Mouse (Mus musculus) stomach, embryonic 14.5 days (tissue): ENCODE data around the gene 1700001O22Rik. TPM values are rescaled to one million over a fixed set of nuclear protein-coding genes. Genes with fewer than 3 reads are reported as not detected.

ENCODE experiments used
- ATAC-seq: fragments of 200-750 bp; cut with Nextera tagmentation; 2 replicates; pipeline ENCODE4 v1.8.0; 2017; ENCODE audit warnings: low read depth, moderate TSS enrichment; ENCODE audit not compliant: insufficient number of reproducible peaks, insufficient read depth, low FRiP score
- H3K27ac ChIP-seq: fragments of 300-500 bp; sonication (generic); 2 replicates; pipeline ENCODE4 v1.5.1; 2014; ENCODE audit warnings: mild to moderate bottlenecking, low read length, moderate library complexity, mixed read lengths
- H3K27me3 ChIP-seq: fragments of 300-500 bp; sonication (generic); 2 replicates; pipeline ENCODE4 v1.6.1; 2014; ENCODE audit warnings: low read length, control low read depth, mixed read lengths; ENCODE audit not compliant: control insufficient read depth, insufficient read depth
- H3K36me3 ChIP-seq: fragments of 300-500 bp; sonication (generic); 2 replicates; pipeline ENCODE4 v1.6.1; 2014; ENCODE audit warnings: mild to moderate bottlenecking, control low read depth, low read length, moderate library complexity, mixed read lengths; ENCODE audit not compliant: control insufficient read depth, insufficient read depth
- H3K4me1 ChIP-seq: fragments of 300-500 bp; sonication (generic); 2 replicates; pipeline ENCODE4 v1.6.1; 2014; ENCODE audit warnings: low read length, control low read depth, mixed read lengths; ENCODE audit not compliant: control insufficient read depth, insufficient read depth
- H3K4me2 ChIP-seq: fragments of 300-500 bp; sonication (generic); replicated peaks from 2 replicates; pipeline ENCODE4 v1.6.1; 2014; ENCODE audit warnings: low read depth, low read length, control low read depth
- H3K4me3 ChIP-seq: fragments of 300-500 bp; sonication (generic); 2 replicates; pipeline ENCODE4 v1.5.1; 2014; ENCODE audit warnings: low read depth, low read length, control low read depth
- H3K9ac ChIP-seq: fragments of 300-500 bp; sonication (generic); replicated peaks from 2 replicates; pipeline ENCODE4 v1.6.1; 2014; ENCODE audit warnings: low read depth, mild to moderate bottlenecking, control low read depth, low read length, moderate library complexity, mixed read lengths
- H3K9me3 ChIP-seq: fragments of 300-500 bp; sonication (generic); 2 replicates; pipeline ENCODE4 v1.6.1; 2016; ENCODE audit warnings: low read depth, low read length, control low read depth; ENCODE audit not compliant: control insufficient read depth
- WGBS: fragments of 180-500 bp; shearing (Covaris S2); extraction: QIAGEN DNeasy Blood & Tissue Kit; methylation state at CpG from one replicate; pipeline ENCODE4 v1.1.7; 2014; 5-methylcytosine and 5-hydroxymethylcytosine counted together
- polyA plus RNA-seq: library from polyadenylated mRNA; unstranded; fragments of >200 nt; fragmentation: Nextera tagmentation; extraction: Ambion mirVana; gene quantifications from 2 replicates; pipeline ENCODE4 v1.2.1, GENCODE M21; 2014

Gene 1700001O22Rik
- polyA plus RNA-seq, 1 experiment from 2014 or later, result 3.3 TPM

DNA sequence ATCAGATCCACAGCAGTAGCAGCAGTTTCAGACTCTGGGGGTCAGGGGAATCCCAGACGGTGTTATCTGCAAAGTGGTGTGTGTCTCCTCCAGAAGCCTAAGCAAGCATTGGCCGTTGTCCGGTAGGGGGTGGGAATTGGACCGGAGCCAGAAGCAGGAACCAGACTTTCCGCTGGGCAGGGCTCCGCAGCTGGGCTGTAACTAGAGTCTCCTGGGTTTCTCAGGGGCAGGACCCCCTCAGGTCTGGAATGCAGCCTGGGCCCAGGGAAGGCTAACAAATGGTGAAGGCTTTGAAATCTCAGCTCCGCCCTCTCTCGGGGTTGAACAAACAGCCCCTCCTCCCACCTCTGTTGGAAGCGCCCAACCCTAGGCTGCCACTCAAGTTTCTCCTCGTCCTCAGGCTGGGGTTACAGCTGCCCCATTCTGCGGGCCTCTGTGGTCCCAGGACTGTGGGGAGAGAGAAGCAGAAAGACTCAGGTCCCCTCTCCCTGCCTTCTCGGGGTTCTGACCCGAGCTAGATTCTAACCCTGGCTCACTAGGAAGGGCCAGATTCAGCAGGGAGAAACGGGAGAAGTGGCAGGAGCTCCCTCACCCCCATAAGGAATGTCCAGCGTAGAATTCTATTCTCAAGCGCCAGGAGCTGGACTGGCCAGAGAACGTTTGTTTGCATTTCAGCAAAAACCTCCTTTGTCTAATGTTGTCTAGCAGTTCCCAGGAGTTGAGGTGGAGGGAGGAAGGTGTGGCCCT, 44.9 kb downstream of the 1700001O22Rik start:
- peak overlapping the region; percentile 6 for H3K4me2 ChIP-seq
- H3K4me1 ChIP-seq, result peaks cover 34% of the 10 kb centered on the region
- no peak overlapping the region for H3K9ac ChIP-seq
- H3K4me3 ChIP-seq, result peak overlapping the region; percentile 7; the same call in 1 of the 2 replicates
- ATAC-seq, result peak; percentile 94
- H3K27me3 ChIP-seq, result no peaks in the 10 kb centered on the region
- 3% methylated on average over 17 of the region's 17 CpGs for WGBS
- H3K9me3 ChIP-seq, result peaks cover 6% of the 10 kb centered on the region; the same call in 1 of the 2 replicates
- peak overlapping the region; percentile 93 for H3K27ac ChIP-seq
- no peaks in the 10 kb centered on the region for H3K36me3 ChIP-seq

DNA sequence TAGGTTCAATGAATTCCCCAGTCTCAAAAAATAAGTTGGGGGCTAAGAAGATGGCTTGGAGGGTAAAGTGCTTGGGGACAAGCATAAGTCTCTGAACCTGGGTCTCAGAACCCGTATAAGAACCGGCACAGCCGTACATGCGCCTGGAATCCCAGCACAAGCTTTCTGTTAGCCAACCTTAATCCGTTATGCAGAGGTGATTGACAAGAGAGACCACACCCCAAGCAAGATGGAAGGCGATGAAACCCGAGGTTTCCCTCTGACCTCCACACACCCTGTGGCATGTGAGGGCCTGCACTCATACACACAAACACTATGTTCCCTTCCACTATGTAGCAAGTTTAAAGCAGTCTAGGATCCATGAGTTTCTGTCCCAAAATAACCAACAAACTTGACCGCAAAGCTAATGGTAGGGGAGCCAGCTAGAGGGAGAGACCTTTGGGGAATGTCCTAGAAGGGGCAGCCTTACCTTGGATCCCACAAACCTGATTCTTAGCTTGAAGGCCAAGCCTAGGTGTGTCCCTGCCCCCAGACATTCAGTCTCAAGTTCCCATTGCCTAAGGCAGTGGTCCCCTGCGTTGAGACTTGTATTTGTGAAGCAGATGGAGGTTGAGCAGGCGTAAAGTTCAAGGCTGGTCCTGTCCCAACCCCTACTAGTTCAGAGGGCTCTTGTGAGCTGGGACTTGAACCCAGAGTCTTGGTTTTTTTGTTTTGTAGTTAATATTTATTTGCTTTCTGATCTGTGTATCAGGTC, 46.3 kb downstream of the 1700001O22Rik start:
- no peaks in the 10 kb centered on the region for H3K36me3 ChIP-seq
- H3K4me1 ChIP-seq, result peaks cover 38% of the 10 kb centered on the region
- H3K4me2 ChIP-seq, result no peak overlapping the region
- H3K9ac ChIP-seq, result no peak overlapping the region
- H3K27ac ChIP-seq, result peak overlapping the region; percentile 93; the same call in 1 of the 2 replicates
- H3K27me3 ChIP-seq, result no peaks in the 10 kb centered on the region
- no peak overlapping the region for H3K4me3 ChIP-seq
- 78% methylated on average over 10 of the region's 10 CpGs for WGBS
- H3K9me3 ChIP-seq, result no peaks in the 10 kb centered on the region; the same call in 1 of the 2 replicates
- ATAC-seq, result no peak

DNA sequence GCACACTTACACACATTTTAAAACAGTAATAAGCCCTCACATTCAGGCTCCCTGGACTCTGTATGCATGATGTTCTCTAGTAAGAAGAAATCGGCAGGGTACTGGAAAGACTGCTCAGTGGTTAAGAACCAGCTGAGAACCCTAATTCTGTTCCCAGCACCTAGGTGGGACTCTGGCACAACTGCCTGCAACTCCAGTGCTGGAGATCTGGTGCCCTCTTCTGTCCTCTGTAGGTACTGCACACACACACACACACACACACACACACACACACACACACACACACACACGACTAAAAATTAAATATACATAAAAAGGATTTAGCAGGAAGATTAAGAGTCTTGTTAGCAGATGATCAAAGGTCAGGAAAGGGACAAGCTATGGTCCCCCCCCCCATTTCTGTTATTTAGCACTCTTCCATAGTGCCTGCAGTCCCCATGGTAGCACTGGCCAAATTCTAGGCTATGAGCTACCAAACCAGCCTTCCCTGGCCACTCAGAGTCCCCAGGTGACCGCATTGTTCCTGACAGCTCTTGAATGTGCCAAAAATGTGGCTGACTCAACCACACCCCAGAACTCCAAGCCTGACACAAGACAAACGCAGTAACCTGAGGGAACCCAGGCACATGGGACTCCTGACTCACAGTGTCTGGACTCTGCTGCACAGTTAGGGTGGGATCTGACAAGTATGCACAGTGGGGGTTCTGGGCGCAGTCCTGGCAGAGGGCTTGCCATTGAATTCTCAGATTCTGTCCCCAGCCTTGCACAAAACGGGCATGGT, 47.3 kb downstream of the 1700001O22Rik start:
- Histone ChIP-seq H3K4me3 (no peak overlapping the region), H3K27ac (no peak overlapping the region), H3K27me3 (no peaks in the 10 kb centered on the region), H3K9ac (no peak overlapping the region), H3K9me3 (no peaks in the 10 kb centered on the region; the same call in 1 of the 2 replicates), H3K4me2 (no peak overlapping the region), H3K36me3 (no peaks in the 10 kb centered on the region), H3K4me1 (peaks cover 38% of the 10 kb centered on the region)
- ATAC-seq, result no peak
- WGBS, result 94% methylated on average over 6 of the region's 6 CpGs

DNA sequence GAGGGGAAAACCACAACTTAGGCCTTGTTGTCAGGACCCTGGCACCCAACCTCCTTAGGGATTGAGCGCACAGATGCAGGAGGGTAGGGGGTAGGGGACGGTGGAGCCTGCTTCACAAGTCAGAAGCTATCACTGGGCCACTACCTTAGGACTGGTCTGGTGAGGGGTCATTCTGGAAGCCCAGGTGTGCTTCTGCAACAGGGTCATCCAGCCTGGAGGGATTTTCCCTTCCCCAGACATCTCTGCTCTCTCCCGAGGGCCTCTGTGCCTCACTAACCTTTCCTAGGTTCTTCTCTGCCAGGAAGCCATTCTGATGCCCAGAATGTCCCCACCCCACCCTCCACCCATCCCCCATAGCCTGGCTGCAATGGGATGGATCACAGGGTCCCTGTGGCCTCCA, 48.6 kb downstream of the 1700001O22Rik start:
- WGBS, result 80% methylated on average over 3 of the region's 3 CpGs
- H3K36me3 ChIP-seq, result no peaks in the 10 kb centered on the region
- no peak for ATAC-seq
- H3K4me2 ChIP-seq, result no peak overlapping the region
- no peak overlapping the region for H3K9ac ChIP-seq
- H3K9me3 ChIP-seq, result no peaks in the 10 kb centered on the region; the same call in 1 of the 2 replicates
- no peaks in the 10 kb centered on the region for H3K27me3 ChIP-seq
- peaks cover 26% of the 10 kb centered on the region for H3K4me1 ChIP-seq
- no peak overlapping the region for H3K27ac ChIP-seq
- no peak overlapping the region for H3K4me3 ChIP-seq

DNA sequence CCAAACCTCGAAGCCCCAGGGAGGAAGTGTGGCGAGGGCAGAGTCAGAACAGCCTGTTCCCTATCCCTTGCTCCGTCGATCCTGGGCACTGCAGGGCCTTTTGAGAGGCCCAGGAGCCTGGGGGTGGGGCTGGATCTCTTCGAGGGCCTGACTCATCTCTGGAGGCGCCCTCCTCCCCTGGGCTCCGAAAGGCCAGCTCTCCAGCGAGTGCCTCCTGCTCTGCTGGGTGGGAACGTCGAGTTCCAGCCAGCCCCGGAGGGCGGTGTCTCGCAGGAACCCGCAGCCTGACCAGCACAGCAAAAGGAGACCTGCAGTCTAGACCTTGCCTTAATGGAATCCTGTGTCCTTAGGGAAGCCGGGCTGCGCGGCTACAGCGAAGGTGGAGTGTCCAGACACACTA, 50.2 kb downstream of the 1700001O22Rik start:
- ATAC-seq, result peak; percentile 49; the same call in 1 of the 2 replicates
- peak overlapping the region; percentile 14; the same call in 1 of the 2 replicates for H3K9ac ChIP-seq
- no peak overlapping the region for H3K4me3 ChIP-seq
- no peaks in the 10 kb centered on the region for H3K36me3 ChIP-seq
- peaks cover 11% of the 10 kb centered on the region; the same call in 1 of the 2 replicates for H3K4me1 ChIP-seq
- H3K4me2 ChIP-seq, result no peak overlapping the region
- H3K9me3 ChIP-seq, result no peaks in the 10 kb centered on the region; the same call in 1 of the 2 replicates
- H3K27me3 ChIP-seq, result no peaks in the 10 kb centered on the region
- H3K27ac ChIP-seq, result peak overlapping the region; percentile 68; the same call in 1 of the 2 replicates
- WGBS, result 21% methylated on average over 18 of the region's 18 CpGs

DNA sequence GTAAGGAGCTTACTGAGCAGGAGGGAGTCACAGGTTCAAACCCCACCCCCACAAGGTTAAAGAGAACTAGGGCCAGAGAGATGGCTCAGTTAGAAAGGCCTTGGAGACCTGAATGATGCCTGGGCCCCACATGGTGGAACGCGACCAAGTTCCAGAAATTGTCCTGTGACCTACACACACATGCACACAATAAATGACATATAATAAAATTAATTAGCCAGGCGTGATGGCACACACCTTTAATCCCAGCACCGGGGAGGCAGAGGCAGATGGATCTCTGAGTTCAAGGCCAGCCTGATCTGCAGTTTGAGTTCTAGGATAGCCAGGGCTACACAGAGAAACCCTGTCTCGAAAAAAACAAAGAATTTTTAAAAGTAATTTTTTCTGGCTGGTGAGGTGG, 51.0 kb downstream of the 1700001O22Rik start:
- Histone ChIP-seq H3K4me2 (no peak overlapping the region), H3K4me3 (no peak overlapping the region), H3K9me3 (no peaks in the 10 kb centered on the region; the same call in 1 of the 2 replicates), H3K9ac (no peak overlapping the region), H3K4me1 (peaks cover 6% of the 10 kb centered on the region; the same call in 1 of the 2 replicates), H3K27ac (no peak overlapping the region), H3K27me3 (no peaks in the 10 kb centered on the region), H3K36me3 (no peaks in the 10 kb centered on the region)
- ATAC-seq, result no peak
- 98% methylated on average over 5 of the region's 5 CpGs for WGBS

DNA sequence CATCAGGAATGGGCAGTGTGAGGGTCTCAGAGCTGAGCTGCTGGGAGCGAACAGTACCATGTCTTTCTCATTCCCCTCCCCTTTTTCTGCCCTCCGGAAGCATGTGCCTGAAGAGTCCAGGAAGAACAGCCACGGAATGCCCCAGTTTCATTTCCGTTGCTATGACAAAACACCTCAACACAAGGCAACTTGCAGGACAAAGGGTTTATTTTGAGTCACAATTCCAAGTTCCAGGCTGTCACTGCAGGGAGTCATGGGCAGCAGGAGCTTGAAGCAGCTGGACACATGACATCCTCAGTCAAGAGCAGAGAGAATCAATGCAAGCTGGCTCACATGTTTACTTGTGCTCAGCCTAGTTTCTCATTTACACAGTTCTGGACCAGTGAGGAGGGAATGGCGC, 53.4 kb downstream of the 1700001O22Rik start:
- no peaks in the 10 kb centered on the region for H3K36me3 ChIP-seq
- no peak overlapping the region for H3K4me3 ChIP-seq
- WGBS, result 73% methylated on average over 5 of the region's 5 CpGs
- H3K27ac ChIP-seq, result peak overlapping the region; percentile 11; the same call in 1 of the 2 replicates
- no peak overlapping the region for H3K9ac ChIP-seq
- peaks cover 6% of the 10 kb centered on the region; the same call in 1 of the 2 replicates for H3K4me1 ChIP-seq
- no peak overlapping the region for H3K4me2 ChIP-seq
- H3K27me3 ChIP-seq, result no peaks in the 10 kb centered on the region
- no peaks in the 10 kb centered on the region for H3K9me3 ChIP-seq
- no peak for ATAC-seq

DNA sequence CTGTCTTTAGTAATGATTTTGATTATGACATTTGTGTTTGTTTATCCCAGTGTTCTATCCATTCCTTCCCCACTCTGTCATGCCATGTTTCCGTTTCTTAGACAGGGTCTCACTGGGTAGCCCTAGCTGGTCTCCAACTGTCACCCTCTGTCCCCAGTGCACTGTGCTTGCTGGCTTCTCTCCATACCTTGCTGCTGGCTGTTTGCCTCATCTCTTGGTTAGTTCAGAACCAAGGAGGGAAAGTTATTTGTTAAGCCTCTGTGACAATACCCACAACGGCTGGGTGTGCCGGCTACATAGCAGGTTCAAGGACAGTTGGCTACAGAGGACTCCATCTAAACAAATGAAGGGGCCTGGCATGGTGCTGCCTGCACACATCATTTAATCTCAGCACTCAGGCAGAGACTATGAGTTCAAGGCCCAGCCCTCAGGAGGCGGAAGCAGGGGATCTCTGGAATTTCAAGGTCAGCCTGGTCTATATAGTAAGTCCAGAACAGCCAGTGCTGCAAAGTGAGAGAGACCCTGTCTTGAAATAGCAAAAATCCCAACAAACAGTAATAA, 55.8 kb downstream of the 1700001O22Rik start:
- Histone ChIP-seq H3K27ac (no peak overlapping the region), H3K27me3 (no peaks in the 10 kb centered on the region), H3K4me2 (no peak overlapping the region), H3K4me1 (peaks cover 12% of the 10 kb centered on the region), H3K36me3 (no peaks in the 10 kb centered on the region), H3K4me3 (no peak overlapping the region), H3K9ac (no peak overlapping the region), H3K9me3 (no peaks in the 10 kb centered on the region)
- no peak for ATAC-seq
- 81% methylated on average over 4 of the region's 4 CpGs for WGBS
